Mouse (Mus musculus) 3134 (cell line): ENCODE measurements around the gene Tigd2.

Experiments used
- DNase-seq: peaks from one replicate; pipeline ENCODE4 v3.0.0-alpha.2; 2011; ENCODE audit warnings: low spot score; ENCODE audit not compliant: insufficient read length; ENCODE audit errors: extremely low read depth

The Tigd2 gene

GRCm38 (mm10) chr6:59250536-59250935 lies 41.9 kb downstream of the Tigd2 start:
- no peak for DNase-seq

GRCm38 (mm10) chr6:59255909-59256308 lies 47.2 kb downstream of the Tigd2 start:
- peak; percentile 23 for DNase-seq
